ENCODE assay signal across 30 mouse cellular contexts in genomic region chr1:180860030-180860429, GRCm38 (mm10). TPM values are rescaled to one million over a fixed set of nuclear protein-coding genes. Genes with fewer than 3 reads are reported as not detected.
DNase-seq lines count a peak whose midpoint lies in the region; ATAC-seq and TF ChIP-seq lines count a peak whose summit lies in the region.
"Had no signal": no experiment of that assay in that cellular context is flagged by ENCODE, and none has a peak within 500 bp of the region (broad histone marks: within the 10 kb centered on the region; RNA-seq: fewer than 3 reads in every experiment).

No protein-coding gene starts in this region.

- peaks cover 3% of the 10 kb centered on the region; the same call in 1 of the 2 replicates for H3K4me1 ChIP-seq in liver, postnatal 0 days (ENCODE audit: insufficient read depth)
- peaks cover 7% of the 10 kb centered on the region for H3K4me1 ChIP-seq in liver, embryonic 11.5 days (replicated peaks; ENCODE audit: control insufficient read depth, insufficient read depth, low read length)
- H3K4me1 ChIP-seq in liver, embryonic 13.5 days (replicated peaks) = peaks cover 58% of the 10 kb centered on the region
- H3K4me1 ChIP-seq in liver, embryonic 16.5 days (ENCODE audit: control insufficient read depth, low read depth, low read length) = peaks cover 11% of the 10 kb centered on the region
- H3K4me1 ChIP-seq in hindbrain, embryonic 13.5 days (replicated peaks) = no peaks in the 10 kb centered on the region
- no peaks in the 10 kb centered on the region for H3K4me1 ChIP-seq in midbrain, postnatal 0 days (ENCODE audit: insufficient read depth, low read length)
- H3K4me1 ChIP-seq: forebrain, embryonic 13.5 days; heart, embryonic 15.5 days; hindbrain, embryonic 15.5 days had no signal

- TF ChIP-seq EP300 in liver, postnatal 0 days (IDR thresholded peaks at IDR 0.05; ENCODE audit: low read depth) = no peak

- H3K9ac ChIP-seq in liver, postnatal 0 days (replicated peaks) = no peak overlapping the region
- H3K9ac ChIP-seq in liver, embryonic 11.5 days (ENCODE audit: low read depth, low read length) = no peak overlapping the region
- H3K9ac ChIP-seq in liver, embryonic 13.5 days = peak overlapping the region; percentile 35; the same call in 1 of the 2 replicates
- no peak overlapping the region for H3K9ac ChIP-seq in liver, embryonic 16.5 days (ENCODE audit: low read depth, low read length)
- H3K9ac ChIP-seq in hindbrain, embryonic 13.5 days = no peak overlapping the region
- H3K9ac ChIP-seq in midbrain, postnatal 0 days (replicated peaks; ENCODE audit: low read length, poor library complexity, severe bottlenecking) = no peak overlapping the region
- H3K9ac ChIP-seq: forebrain, embryonic 13.5 days; heart, embryonic 15.5 days; hindbrain, embryonic 15.5 days had no signal

- H3K36me3 ChIP-seq in liver, postnatal 0 days (replicated peaks; ENCODE audit: insufficient read depth, low read length) = peaks cover 93% of the 10 kb centered on the region
- peaks cover 63% of the 10 kb centered on the region for H3K36me3 ChIP-seq in liver, embryonic 11.5 days (ENCODE audit: control insufficient read depth, insufficient read depth, low read length)
- peaks cover 97% of the 10 kb centered on the region for H3K36me3 ChIP-seq in liver, embryonic 13.5 days
- H3K36me3 ChIP-seq in liver, embryonic 16.5 days (ENCODE audit: control insufficient read depth, insufficient read depth) = peaks cover 83% of the 10 kb centered on the region
- H3K36me3 ChIP-seq in hindbrain, embryonic 13.5 days = peaks cover 85% of the 10 kb centered on the region
- peaks cover 58% of the 10 kb centered on the region for H3K36me3 ChIP-seq in midbrain, postnatal 0 days (ENCODE audit: insufficient read depth, low read length)

- H3K4me3 ChIP-seq in liver, postnatal 0 days (ENCODE audit: low read depth, low read length) = no peak overlapping the region
- H3K4me3 ChIP-seq in liver, embryonic 11.5 days (ENCODE audit: low read depth, low read length) = no peak overlapping the region
- no peak overlapping the region; the same call in 1 of the 2 replicates for H3K4me3 ChIP-seq in liver, embryonic 13.5 days (replicated peaks)
- H3K4me3 ChIP-seq in liver, embryonic 16.5 days (ENCODE audit: low read depth, low read length) = no peak overlapping the region
- no peak overlapping the region for H3K4me3 ChIP-seq in hindbrain, embryonic 13.5 days
- no peak overlapping the region for H3K4me3 ChIP-seq in midbrain, postnatal 0 days (ENCODE audit: low read depth, low read length)
- H3K4me3 ChIP-seq: forebrain, embryonic 13.5 days; gastrocnemius, adult 2 months; heart, embryonic 15.5 days; hindbrain, embryonic 15.5 days had no signal

- H3K9me3 ChIP-seq in liver, postnatal 0 days (ENCODE audit: low read length) = no peaks in the 10 kb centered on the region
- no peaks in the 10 kb centered on the region for H3K9me3 ChIP-seq in liver, embryonic 11.5 days (ENCODE audit: control insufficient read depth, low read length)
- no peaks in the 10 kb centered on the region for H3K9me3 ChIP-seq in liver, embryonic 13.5 days (replicated peaks)
- H3K9me3 ChIP-seq in liver, embryonic 16.5 days (replicated peaks; ENCODE audit: control insufficient read depth, low read length) = no peaks in the 10 kb centered on the region
- no peaks in the 10 kb centered on the region for H3K9me3 ChIP-seq in hindbrain, embryonic 13.5 days
- no peaks in the 10 kb centered on the region for H3K9me3 ChIP-seq in midbrain, postnatal 0 days (ENCODE audit: low read length)
- H3K9me3 ChIP-seq: forebrain, embryonic 13.5 days; heart, embryonic 15.5 days; hindbrain, embryonic 15.5 days had no signal

- no peaks in the 10 kb centered on the region for H3K27me3 ChIP-seq in liver, postnatal 0 days (ENCODE audit: insufficient read depth, low read length)
- H3K27me3 ChIP-seq in liver, embryonic 11.5 days (replicated peaks; ENCODE audit: control insufficient read depth, insufficient read depth, low read length) = no peaks in the 10 kb centered on the region
- H3K27me3 ChIP-seq in liver, embryonic 13.5 days = no peaks in the 10 kb centered on the region
- H3K27me3 ChIP-seq in liver, embryonic 16.5 days (ENCODE audit: control insufficient read depth, insufficient read depth, low read depth, low read length) = no peaks in the 10 kb centered on the region
- H3K27me3 ChIP-seq in hindbrain, embryonic 13.5 days = no peaks in the 10 kb centered on the region
- H3K27me3 ChIP-seq in midbrain, postnatal 0 days (ENCODE audit: insufficient read depth, low read length) = no peaks in the 10 kb centered on the region
- H3K27me3 ChIP-seq: forebrain, embryonic 13.5 days; heart, embryonic 15.5 days; hindbrain, embryonic 15.5 days had no signal

- peak; percentile 45 for DNase-seq in liver
- DNase-seq in liver, postnatal 0 days = no peak
- DNase-seq in liver, embryonic 11.5 days (ENCODE audit: low spot score) = no peak
- peak; percentile 29 for DNase-seq in liver, embryonic 13.5 days
- DNase-seq in frontal cortex, postnatal 10 days (ENCODE audit: low spot score in 2 of 2) = no peak
- no peak for DNase-seq in midbrain, postnatal 0 days (ENCODE audit: low spot score)
- DNase-seq: adrenal gland, adult 2 months; adrenal gland, postnatal 14 days; cerebellum, adult 18-20 months; cerebellum, adult 9-10 months; cerebellum, postnatal 14 days; gastrocnemius, adult 2 months; gastrocnemius, postnatal 14 days; heart, adult 11 months; heart, postnatal 10 days; heart, postnatal 36 days had no signal

- TF ChIP-seq CTCF in liver, postnatal 0 days (IDR thresholded peaks at IDR 0.05; ENCODE audit: low read depth) = no peak
- no peak for TF ChIP-seq CTCF in midbrain, postnatal 0 days (IDR thresholded peaks at IDR 0.05)

- no peak overlapping the region for H3K27ac ChIP-seq in liver, postnatal 0 days (ENCODE audit: low read depth)
- H3K27ac ChIP-seq in liver, embryonic 11.5 days (ENCODE audit: low read depth, low read length) = no peak overlapping the region
- peak overlapping the region; percentile 65; the same call in 1 of the 2 replicates for H3K27ac ChIP-seq in liver, embryonic 13.5 days
- no peak overlapping the region for H3K27ac ChIP-seq in liver, embryonic 16.5 days (ENCODE audit: low read length)
- no peak overlapping the region for H3K27ac ChIP-seq in hindbrain, embryonic 13.5 days
- H3K27ac ChIP-seq in midbrain, postnatal 0 days (ENCODE audit: low read depth, low read length) = no peak overlapping the region
- H3K27ac ChIP-seq: forebrain, embryonic 13.5 days; gastrocnemius, adult 2 months; heart, embryonic 15.5 days; hindbrain, embryonic 15.5 days had no signal

- H3K4me2 ChIP-seq in liver, postnatal 0 days (ENCODE audit: low read depth, low read length) = no peak overlapping the region
- H3K4me2 ChIP-seq in liver, embryonic 11.5 days = no peak overlapping the region
- H3K4me2 ChIP-seq in liver, embryonic 13.5 days = peak overlapping the region; percentile 20; the same call in 1 of the 2 replicates
- H3K4me2 ChIP-seq in liver, embryonic 16.5 days (ENCODE audit: low read depth, low read length) = no peak overlapping the region
- H3K4me2 ChIP-seq in hindbrain, embryonic 13.5 days = no peak overlapping the region
- H3K4me2 ChIP-seq in midbrain, postnatal 0 days (ENCODE audit: low read depth, low read length, poor library complexity, severe bottlenecking) = no peak overlapping the region
- H3K4me2 ChIP-seq: forebrain, embryonic 13.5 days; heart, embryonic 11.5 days; heart, embryonic 15.5 days; hindbrain, embryonic 15.5 days had no signal

- ATAC-seq in liver, postnatal 0 days = no peak
- ATAC-seq in liver, embryonic 11.5 days (replicated peaks; ENCODE audit: low FRiP score) = peak; percentile 73
- ATAC-seq in liver, embryonic 13.5 days (ENCODE audit: low read depth) = peak; percentile 76
- ATAC-seq in liver, embryonic 16.5 days (ENCODE audit: low read depth) = peak; percentile 64
- no peak for ATAC-seq in hindbrain, embryonic 13.5 days (ENCODE audit: low FRiP score)
- ATAC-seq in midbrain, postnatal 0 days (ENCODE audit: low FRiP score) = no peak
- ATAC-seq: CD4-positive, CD25-positive, alpha-beta regulatory T cell, adult 4 months; forebrain, embryonic 13.5 days; forebrain, embryonic 16.5 days had no signal

- 72% methylated on average over 6 of the region's 6 CpGs for WGBS in liver, postnatal 0 days (ENCODE audit: insufficient replicate concordance)
- 74% methylated on average over 6 of the region's 6 CpGs for WGBS in liver, embryonic 11.5 days
- 50% methylated on average over 6 of the region's 6 CpGs for WGBS in liver, embryonic 13.5 days (ENCODE audit: insufficient replicate concordance)
- 51% methylated on average over 6 of the region's 6 CpGs for WGBS in liver, embryonic 16.5 days (ENCODE audit: insufficient replicate concordance)
- 90% methylated on average over 6 of the region's 6 CpGs for WGBS in hindbrain, embryonic 13.5 days
- 88% methylated on average over 6 of the region's 6 CpGs for WGBS in midbrain, postnatal 0 days

RNA-seq across cellular contexts. Expression of gene Sde2, which starts 9.1 kb away (rescaled TPM):
- polyA plus RNA-seq in liver, postnatal 0 days (2015; fragmentation: Nextera tagmentation; extraction: Ambion mirVana) = 11.5 and 11.8 TPM in 2 replicates
- polyA plus RNA-seq in liver, embryonic 11.5 days (2014; fragmentation: Nextera tagmentation; extraction: Ambion mirVana) = 49.0 and 49.2 TPM in 2 replicates
- 25.1 and 29.7 TPM in 2 replicates for polyA plus RNA-seq in liver, embryonic 13.5 days (2015; fragmentation: Nextera tagmentation; extraction: Ambion mirVana)
- 20.9 and 21.5 TPM in 2 replicates for polyA plus RNA-seq in liver, embryonic 16.5 days (2015; fragmentation: Nextera tagmentation; extraction: Ambion mirVana)
- 29.6 and 31.6 TPM in 2 replicates for polyA plus RNA-seq in hindbrain, embryonic 13.5 days (2015; fragmentation: Nextera tagmentation; extraction: Ambion mirVana)
- total RNA-seq in midbrain, postnatal 0 days (2014; rRNA removed) = 12.8 and 15.3 TPM in 2 replicates
- polyA plus RNA-seq in midbrain, postnatal 0 days (2015; fragmentation: Nextera tagmentation; extraction: Ambion mirVana) = 20.7 and 24.2 TPM in 2 replicates

RNA-seq across cellular contexts. Expression of gene Lefty2, which starts 32.9 kb away (rescaled TPM):
- polyA plus RNA-seq in liver, postnatal 0 days (2015; fragmentation: Nextera tagmentation; extraction: Ambion mirVana) = not detected in 2 replicates
- not detected in 2 replicates for polyA plus RNA-seq in liver, embryonic 11.5 days (2014; fragmentation: Nextera tagmentation; extraction: Ambion mirVana)
- polyA plus RNA-seq in liver, embryonic 13.5 days (2015; fragmentation: Nextera tagmentation; extraction: Ambion mirVana) = not detected in 2 replicates
- polyA plus RNA-seq in liver, embryonic 16.5 days (2015; fragmentation: Nextera tagmentation; extraction: Ambion mirVana) = not detected in 2 replicates
- polyA plus RNA-seq in hindbrain, embryonic 13.5 days (2015; fragmentation: Nextera tagmentation; extraction: Ambion mirVana) = 0.26 and 0.63 TPM in 2 replicates
- 3.0 and 12.8 TPM in 2 replicates for total RNA-seq in midbrain, postnatal 0 days (2014; rRNA removed)
- polyA plus RNA-seq in midbrain, postnatal 0 days (2015; fragmentation: Nextera tagmentation; extraction: Ambion mirVana) = 7.7 and 8.6 TPM in 2 replicates
- total RNA-seq: gastrocnemius, adult 2 months; gastrocnemius, postnatal 14 days; gastrocnemius, postnatal 4 days; heart, adult 8-10 months; heart, postnatal 36 days; MEL had no signal
- polyA plus RNA-seq: C2C12; CD4-positive, CD25-positive, alpha-beta regulatory T cell, adult 4 months; embryonic facial prominence, embryonic 11.5 days; heart, embryonic 11.5 days; hindbrain, embryonic 11.5 days had no signal

RNA-seq across cellular contexts. Expression of gene Pycr2, which starts 44.1 kb away (rescaled TPM):
- 33.3 and 43.4 TPM in 2 replicates for polyA plus RNA-seq in liver, postnatal 0 days (2015; fragmentation: Nextera tagmentation; extraction: Ambion mirVana)
- 162 and 171 TPM in 2 replicates for polyA plus RNA-seq in liver, embryonic 11.5 days (2014; fragmentation: Nextera tagmentation; extraction: Ambion mirVana)
- 122 and 128 TPM in 2 replicates for polyA plus RNA-seq in liver, embryonic 13.5 days (2015; fragmentation: Nextera tagmentation; extraction: Ambion mirVana)
- polyA plus RNA-seq in liver, embryonic 16.5 days (2015; fragmentation: Nextera tagmentation; extraction: Ambion mirVana) = 81.2 and 83.4 TPM in 2 replicates
- polyA plus RNA-seq in hindbrain, embryonic 13.5 days (2015; fragmentation: Nextera tagmentation; extraction: Ambion mirVana) = 74.1 and 78.7 TPM in 2 replicates
- total RNA-seq in midbrain, postnatal 0 days (2014; rRNA removed) = 48.5 and 50.5 TPM in 2 replicates
- polyA plus RNA-seq in midbrain, postnatal 0 days (2015; fragmentation: Nextera tagmentation; extraction: Ambion mirVana) = 60.5 and 63.7 TPM in 2 replicates

RNA-seq across cellular contexts. Expression of gene H3f3a, which starts 46.3 kb away (rescaled TPM):
- polyA plus RNA-seq in liver, postnatal 0 days (2015; fragmentation: Nextera tagmentation; extraction: Ambion mirVana) = 1,306 and 1,327 TPM in 2 replicates
- polyA plus RNA-seq in liver, embryonic 11.5 days (2014; fragmentation: Nextera tagmentation; extraction: Ambion mirVana) = 1,897 and 1,996 TPM in 2 replicates
- 2,174 and 2,523 TPM in 2 replicates for polyA plus RNA-seq in liver, embryonic 13.5 days (2015; fragmentation: Nextera tagmentation; extraction: Ambion mirVana)
- 2,020 and 2,074 TPM in 2 replicates for polyA plus RNA-seq in liver, embryonic 16.5 days (2015; fragmentation: Nextera tagmentation; extraction: Ambion mirVana)
- 3,757 and 3,885 TPM in 2 replicates for polyA plus RNA-seq in hindbrain, embryonic 13.5 days (2015; fragmentation: Nextera tagmentation; extraction: Ambion mirVana)
- 1,783 and 3,084 TPM in 2 replicates for total RNA-seq in midbrain, postnatal 0 days (2014; rRNA removed)
- polyA plus RNA-seq in midbrain, postnatal 0 days (2015; fragmentation: Nextera tagmentation; extraction: Ambion mirVana) = 1,997 and 2,039 TPM in 2 replicates

Comparison
In these comparisons a context has a peak if more than half of its experiments do, and no peak if none do; other contexts are left out.
1. DNase-seq: peak in liver (single experiment) and liver, embryonic 13.5 days (single experiment); none in liver, postnatal 0 days (single experiment), liver, embryonic 11.5 days (single experiment), frontal cortex, postnatal 10 days (0 of 2) and midbrain, postnatal 0 days (single experiment).
2. ATAC-seq: peak in liver, embryonic 11.5 days (single experiment), liver, embryonic 13.5 days (single experiment) and liver, embryonic 16.5 days (single experiment); none in liver, postnatal 0 days (single experiment), hindbrain, embryonic 13.5 days (single experiment) and midbrain, postnatal 0 days (single experiment).